Mouse (Mus musculus): ENCODE results near the gene Pik3r2. TPM values are rescaled to one million over a fixed set of nuclear protein-coding genes. Genes with fewer than 3 reads are reported as not detected.

Pik3r2 gene
- polyA plus RNA-seq, 1 experiment from 2014 or later = 102 TPM

DNA sequence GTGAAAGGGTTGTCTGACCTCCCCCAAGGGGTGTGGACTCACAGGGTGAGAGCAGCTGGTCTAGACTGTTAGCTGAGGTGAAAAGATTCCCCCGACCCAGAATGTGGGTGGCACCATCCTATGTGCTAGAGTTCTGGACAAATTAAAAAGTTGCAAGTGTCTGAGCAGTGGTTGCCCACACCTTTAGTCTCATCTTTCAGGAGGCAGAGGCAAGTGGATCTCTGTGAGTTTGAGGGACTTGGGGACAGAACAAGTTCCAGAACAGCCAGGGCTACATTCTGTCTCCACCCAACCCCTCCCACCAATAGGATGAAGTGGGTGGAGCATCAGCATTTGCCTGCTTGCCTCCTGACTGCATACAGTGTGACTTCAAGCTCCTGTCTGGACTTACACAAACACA is 14.4 kb downstream of the Pik3r2 start:
- Histone ChIP-seq H3K27ac (replicated peaks) (no peak overlapping the region), H3K27me3 (replicated peaks) (0 out of 2 replicates have a peak, but pooled peaks cover 4% of the 10 kb centered on the region), H3K4me3 (replicated peaks) (no peak overlapping the region), H3K9ac (replicated peaks) (no peak overlapping the region), H3K4me1 (peaks cover 52% of the 10 kb centered on the region), H3K36me3 (peaks cover 18% of the 10 kb centered on the region), H3K9me3 (replicated peaks) (no peaks in the 10 kb centered on the region), H3K4me2 (no peak overlapping the region)
- WGBS = 91% methylated on average over 1 of the region's 1 CpGs
- ATAC-seq (ENCODE audit: low FRiP score) = no peak

DNA sequence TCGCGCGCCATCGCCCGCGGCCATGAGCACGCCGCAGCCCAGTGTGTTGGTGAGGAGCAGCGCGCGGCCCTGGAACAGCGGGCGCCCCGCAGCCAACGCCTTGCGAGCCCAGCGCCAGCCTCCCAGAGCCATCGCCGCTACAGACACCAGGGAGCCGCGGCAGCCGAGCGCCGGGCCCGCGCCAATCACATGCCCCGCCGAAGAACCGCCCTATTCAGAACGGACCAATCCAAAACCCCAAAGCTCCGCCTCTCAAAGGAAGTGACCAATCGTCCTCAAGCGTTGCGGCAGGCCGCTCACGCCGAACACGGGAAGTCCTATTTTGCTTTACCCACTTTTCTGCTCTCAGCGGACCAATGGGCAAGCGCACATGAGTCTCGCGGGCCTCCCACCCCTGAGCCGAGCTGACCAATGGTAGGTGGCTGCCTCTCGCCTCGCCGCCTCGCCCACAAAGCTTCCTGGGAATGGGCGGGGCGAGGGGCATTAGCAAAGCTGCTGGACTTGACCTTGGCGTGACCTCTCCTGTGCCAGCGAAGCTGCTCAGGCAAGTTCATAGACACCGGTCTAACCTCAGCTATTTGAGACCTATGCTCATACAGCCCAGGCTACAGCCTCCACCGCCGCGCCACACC is 15.6 kb downstream of the Pik3r2 start, which contains the start of gene Mpv17l2:
Gene Mpv17l2 (minus strand): TSS at position 172 of the 632 bp plus-strand sequence.
- peaks cover 30% of the 10 kb centered on the region for H3K36me3 ChIP-seq
- H3K4me2 ChIP-seq = peak within 1 kb of the TSS; percentile 98
- H3K27me3 ChIP-seq (replicated peaks) = no peaks in the 10 kb centered on the region
- peak; percentile 95 for ATAC-seq (ENCODE audit: low FRiP score)
- WGBS = under 1% methylated on average over 50 of the region's 55 CpGs
- no peaks in the 10 kb centered on the region for H3K9me3 ChIP-seq (replicated peaks)
- peak within 1 kb of the TSS; percentile 75 for H3K4me3 ChIP-seq (replicated peaks)
- H3K4me1 ChIP-seq = peaks cover 52% of the 10 kb centered on the region
- peak within 1 kb of the TSS; percentile 86 for H3K27ac ChIP-seq (replicated peaks)
- H3K9ac ChIP-seq (replicated peaks) = peak within 1 kb of the TSS; percentile 84

DNA sequence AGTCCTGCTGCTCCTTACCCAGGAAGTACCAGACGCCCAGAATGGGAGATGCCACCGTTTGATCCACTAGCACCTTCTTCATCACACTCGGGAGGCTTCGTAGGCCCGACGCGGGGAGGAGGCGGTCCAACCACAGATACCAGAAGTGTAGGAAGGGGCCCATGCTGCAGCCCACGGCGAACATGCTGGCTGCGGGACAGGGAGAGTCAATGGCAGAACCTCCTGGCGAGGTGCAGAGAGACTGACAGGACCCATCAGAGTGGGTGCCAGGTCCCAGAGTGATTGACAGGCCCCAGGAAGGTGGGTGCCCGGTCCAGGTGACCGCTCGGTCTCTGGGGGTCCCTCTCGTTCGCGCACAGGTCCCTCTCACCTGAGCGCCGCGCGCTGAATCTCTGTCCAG is 16.2 kb downstream of the Pik3r2 start:
- Histone ChIP-seq H3K4me2 (peak overlapping the region; percentile 98), H3K9ac (replicated peaks) (peak overlapping the region; percentile 84), H3K27ac (replicated peaks) (peak overlapping the region; percentile 85), H3K27me3 (replicated peaks) (no peaks in the 10 kb centered on the region), H3K4me3 (replicated peaks) (peak overlapping the region; percentile 75), H3K9me3 (replicated peaks) (no peaks in the 10 kb centered on the region), H3K4me1 (peaks cover 54% of the 10 kb centered on the region), H3K36me3 (peaks cover 32% of the 10 kb centered on the region)
- no peak for ATAC-seq (ENCODE audit: low FRiP score)
- WGBS = under 1% methylated on average over 22 of the region's 22 CpGs

DNA sequence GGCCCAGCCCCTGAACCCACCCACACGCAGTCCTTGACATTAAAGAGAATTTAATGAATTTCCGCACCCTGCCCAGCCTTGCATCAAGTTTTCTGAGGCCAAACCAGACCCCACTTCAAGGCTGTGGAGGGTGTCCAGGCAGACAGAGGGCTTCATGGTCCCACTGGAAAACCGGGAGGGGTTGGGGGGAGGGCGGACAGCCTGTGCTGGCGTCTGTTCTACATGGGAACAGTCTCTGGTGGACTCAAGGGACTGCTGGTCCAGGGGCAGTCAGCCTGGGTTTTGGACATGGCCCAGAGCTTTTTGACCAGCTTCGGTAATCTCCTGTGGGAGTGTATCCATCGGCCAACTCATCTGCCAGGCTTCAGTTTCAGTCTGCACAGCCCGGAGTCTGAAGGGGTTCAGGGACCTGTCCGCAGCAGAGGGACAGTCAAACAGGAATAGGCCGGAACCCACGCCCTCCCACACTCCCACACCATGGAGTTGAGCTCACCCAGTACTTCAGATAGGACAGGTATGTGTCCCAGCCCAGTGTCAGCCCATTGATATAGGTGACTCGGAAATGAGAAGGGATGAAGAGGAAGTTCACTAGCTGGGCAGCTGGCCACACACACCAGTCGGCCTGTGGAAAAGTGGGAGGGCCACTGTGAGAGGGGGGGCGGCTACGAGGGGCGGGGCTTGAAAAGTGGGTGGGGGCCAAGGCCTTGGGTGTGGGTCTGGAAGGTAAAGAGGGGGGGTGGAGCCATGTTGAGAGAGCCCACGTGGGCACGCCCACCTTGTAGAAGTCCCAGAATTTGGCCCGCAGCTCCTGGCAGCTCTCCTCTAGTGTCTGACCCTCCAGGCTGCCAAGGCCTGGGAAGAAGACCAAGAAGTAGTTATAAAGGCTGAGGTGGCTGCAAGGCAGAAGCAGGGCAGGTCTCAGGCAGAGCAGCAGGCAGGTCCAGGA is 17.6 kb downstream of the Pik3r2 start:
- peak overlapping the region; percentile 98 for H3K4me2 ChIP-seq
- H3K36me3 ChIP-seq = peaks cover 32% of the 10 kb centered on the region
- WGBS = 66% methylated on average over 19 of the region's 19 CpGs
- no peaks in the 10 kb centered on the region for H3K27me3 ChIP-seq (replicated peaks)
- ATAC-seq (ENCODE audit: low FRiP score) = no peak
- no peaks in the 10 kb centered on the region for H3K9me3 ChIP-seq (replicated peaks)
- no peak overlapping the region for H3K4me3 ChIP-seq (replicated peaks)
- H3K4me1 ChIP-seq = peaks cover 59% of the 10 kb centered on the region
- peak overlapping the region; percentile 84; the same call in 1 of the 2 replicates for H3K9ac ChIP-seq (replicated peaks)
- no peak overlapping the region; the same call in 1 of the 2 replicates for H3K27ac ChIP-seq (replicated peaks)

DNA sequence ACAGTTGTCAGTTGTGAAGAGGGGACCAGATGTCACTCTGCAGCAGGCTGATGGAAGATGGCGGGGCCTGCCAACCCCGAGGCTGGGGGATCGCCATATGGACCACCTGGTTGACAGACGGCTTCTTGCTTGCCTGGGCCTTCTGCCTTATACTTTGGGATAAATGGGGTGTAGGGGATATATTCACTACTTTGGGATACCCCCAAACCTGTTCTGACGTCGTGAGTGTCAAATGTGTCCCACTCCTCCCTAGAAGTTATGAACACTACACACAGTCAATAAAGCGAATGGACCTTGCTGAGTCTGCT is 18.3 kb downstream of the Pik3r2 start:
- no peak overlapping the region for H3K27ac ChIP-seq (replicated peaks)
- no peak overlapping the region for H3K4me3 ChIP-seq (replicated peaks)
- no peaks in the 10 kb centered on the region for H3K9me3 ChIP-seq (replicated peaks)
- H3K9ac ChIP-seq (replicated peaks) = no peak overlapping the region
- H3K36me3 ChIP-seq = peaks cover 32% of the 10 kb centered on the region
- ATAC-seq (ENCODE audit: low FRiP score) = no peak
- WGBS = 76% methylated on average over 7 of the region's 7 CpGs
- H3K27me3 ChIP-seq (replicated peaks) = no peaks in the 10 kb centered on the region
- no peak overlapping the region for H3K4me2 ChIP-seq
- H3K4me1 ChIP-seq = peaks cover 62% of the 10 kb centered on the region

DNA sequence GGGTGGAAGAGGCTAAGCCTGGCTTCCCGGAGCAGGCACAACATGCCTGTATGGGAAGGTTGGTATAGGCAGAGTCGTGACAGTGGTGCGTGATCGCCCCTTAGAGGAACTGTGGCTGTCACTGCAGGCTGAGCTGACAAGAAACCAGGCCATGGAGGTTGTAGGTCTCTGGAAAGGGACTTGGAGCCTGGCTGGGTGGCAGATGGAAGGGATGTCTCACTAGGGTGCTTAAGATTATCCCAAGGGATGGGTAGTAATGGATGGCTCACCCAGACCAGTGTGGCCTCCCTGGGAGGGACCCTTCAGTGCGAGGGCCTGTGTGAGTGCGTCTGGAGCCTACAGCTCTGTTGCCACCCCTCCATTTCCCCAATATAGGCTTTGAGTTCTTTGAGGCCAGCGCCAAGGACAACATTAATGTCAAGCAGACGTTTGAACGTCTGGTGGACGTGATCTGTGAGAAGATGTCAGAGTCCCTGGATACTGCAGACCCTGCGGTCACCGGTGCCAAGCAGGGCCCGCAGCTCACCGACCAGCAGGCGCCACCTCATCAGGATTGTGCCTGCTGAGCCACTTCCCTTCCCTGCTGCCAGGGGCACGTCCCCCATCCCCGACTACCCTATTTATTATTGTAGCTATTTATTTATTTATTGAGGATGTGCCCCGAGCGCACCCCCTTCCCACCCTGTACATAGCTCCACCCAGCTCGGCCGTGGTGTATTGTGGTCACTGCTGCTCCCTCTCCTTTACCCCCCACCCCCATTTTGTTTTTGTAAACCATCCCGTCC is 18.8 kb downstream of the Pik3r2 start:
- peaks cover 32% of the 10 kb centered on the region for H3K36me3 ChIP-seq
- H3K4me2 ChIP-seq = no peak overlapping the region
- no peaks in the 10 kb centered on the region for H3K27me3 ChIP-seq (replicated peaks)
- H3K27ac ChIP-seq (replicated peaks) = 0 out of 2 replicates have a peak overlapping the region, but pooled peaks have one; percentile 19
- no peak for ATAC-seq (ENCODE audit: low FRiP score)
- WGBS = 61% methylated on average over 22 of the region's 22 CpGs
- H3K9me3 ChIP-seq (replicated peaks) = no peaks in the 10 kb centered on the region
- peaks cover 66% of the 10 kb centered on the region for H3K4me1 ChIP-seq
- H3K9ac ChIP-seq (replicated peaks) = peak overlapping the region; percentile 0; the same call in 1 of the 2 replicates
- H3K4me3 ChIP-seq (replicated peaks) = no peak overlapping the region

DNA sequence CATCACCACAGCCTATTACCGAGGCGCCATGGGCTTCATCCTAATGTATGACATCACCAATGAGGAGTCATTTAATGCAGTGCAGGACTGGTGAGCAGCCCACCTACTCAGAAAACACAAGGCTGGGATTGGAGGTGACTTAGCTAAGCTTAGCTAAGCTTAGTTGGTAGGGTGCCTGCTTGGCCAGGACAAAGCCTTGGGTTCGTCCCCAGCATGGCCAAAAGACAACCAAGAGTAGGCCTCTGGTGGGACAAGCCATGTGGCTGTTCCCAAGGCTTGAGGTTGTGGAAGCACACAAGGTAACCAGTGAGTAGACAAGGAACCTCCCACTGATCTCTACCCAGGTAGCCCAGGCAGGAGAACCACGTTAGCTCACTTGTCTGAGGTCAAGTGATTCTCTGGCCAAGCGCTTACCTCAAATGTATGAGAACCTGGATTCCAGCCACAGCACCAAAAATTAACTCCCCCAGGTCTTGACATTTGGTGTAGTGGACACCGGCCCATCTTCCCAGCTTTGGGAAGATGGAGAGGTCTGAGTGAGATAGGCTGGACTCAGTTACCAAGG is 20.0 kb downstream of the Pik3r2 start:
- H3K27me3 ChIP-seq (replicated peaks) = no peaks in the 10 kb centered on the region
- no peak overlapping the region for H3K9ac ChIP-seq (replicated peaks)
- 93% methylated on average over 6 of the region's 6 CpGs for WGBS
- peak overlapping the region; percentile 69; the same call in 1 of the 2 replicates for H3K4me3 ChIP-seq (replicated peaks)
- H3K4me2 ChIP-seq = no peak overlapping the region
- H3K9me3 ChIP-seq (replicated peaks) = no peaks in the 10 kb centered on the region
- H3K4me1 ChIP-seq = peaks cover 65% of the 10 kb centered on the region
- H3K27ac ChIP-seq (replicated peaks) = no peak overlapping the region
- H3K36me3 ChIP-seq = peaks cover 32% of the 10 kb centered on the region
- no peak for ATAC-seq (ENCODE audit: low FRiP score)

DNA sequence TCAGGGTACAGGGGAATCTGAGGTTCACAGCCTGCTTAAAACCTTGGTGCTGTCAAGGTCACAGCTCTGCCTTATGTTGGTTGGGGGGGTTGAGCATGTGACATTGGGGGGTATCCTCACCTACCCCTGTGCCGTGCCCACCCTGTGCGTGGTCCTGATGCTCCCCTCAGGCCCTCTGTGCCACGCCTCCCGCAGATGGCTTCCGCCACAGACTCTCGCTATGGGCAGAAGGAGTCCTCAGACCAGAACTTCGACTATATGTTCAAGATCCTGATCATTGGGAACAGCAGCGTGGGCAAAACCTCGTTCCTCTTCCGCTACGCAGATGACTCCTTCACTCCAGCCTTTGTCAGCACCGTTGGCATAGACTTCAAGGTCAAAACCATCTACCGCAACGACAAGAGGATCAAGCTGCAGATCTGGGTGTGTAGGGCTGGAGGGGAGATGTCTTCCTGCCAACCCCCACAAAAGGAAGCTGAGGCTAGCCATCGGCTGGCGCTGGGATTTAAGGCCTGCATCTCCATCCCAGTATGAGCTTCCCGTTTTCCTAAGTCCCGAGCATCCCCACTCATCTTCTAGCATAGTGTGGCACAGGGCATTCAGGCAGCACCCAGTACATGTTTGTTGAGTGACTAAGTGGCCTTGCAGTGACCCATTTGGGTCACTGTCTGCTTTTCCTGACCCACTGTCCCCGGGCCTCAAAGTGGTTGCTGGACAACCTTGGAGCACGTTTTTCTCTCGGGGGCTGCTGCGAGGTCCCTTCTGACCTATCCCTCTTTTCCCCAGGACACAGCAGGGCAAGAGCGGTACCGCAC is 20.6 kb downstream of the Pik3r2 start:
- 81% methylated on average over 24 of the region's 24 CpGs for WGBS
- peak overlapping the region; percentile 92 for H3K27ac ChIP-seq (replicated peaks)
- H3K36me3 ChIP-seq = peaks cover 32% of the 10 kb centered on the region
- no peaks in the 10 kb centered on the region for H3K9me3 ChIP-seq (replicated peaks)
- H3K4me1 ChIP-seq = peaks cover 59% of the 10 kb centered on the region
- peak overlapping the region; percentile 69 for H3K4me3 ChIP-seq (replicated peaks)
- ATAC-seq (ENCODE audit: low FRiP score) = no peak
- no peaks in the 10 kb centered on the region for H3K27me3 ChIP-seq (replicated peaks)
- peak overlapping the region; percentile 78 for H3K9ac ChIP-seq (replicated peaks)
- peak overlapping the region; percentile 73 for H3K4me2 ChIP-seq

DNA sequence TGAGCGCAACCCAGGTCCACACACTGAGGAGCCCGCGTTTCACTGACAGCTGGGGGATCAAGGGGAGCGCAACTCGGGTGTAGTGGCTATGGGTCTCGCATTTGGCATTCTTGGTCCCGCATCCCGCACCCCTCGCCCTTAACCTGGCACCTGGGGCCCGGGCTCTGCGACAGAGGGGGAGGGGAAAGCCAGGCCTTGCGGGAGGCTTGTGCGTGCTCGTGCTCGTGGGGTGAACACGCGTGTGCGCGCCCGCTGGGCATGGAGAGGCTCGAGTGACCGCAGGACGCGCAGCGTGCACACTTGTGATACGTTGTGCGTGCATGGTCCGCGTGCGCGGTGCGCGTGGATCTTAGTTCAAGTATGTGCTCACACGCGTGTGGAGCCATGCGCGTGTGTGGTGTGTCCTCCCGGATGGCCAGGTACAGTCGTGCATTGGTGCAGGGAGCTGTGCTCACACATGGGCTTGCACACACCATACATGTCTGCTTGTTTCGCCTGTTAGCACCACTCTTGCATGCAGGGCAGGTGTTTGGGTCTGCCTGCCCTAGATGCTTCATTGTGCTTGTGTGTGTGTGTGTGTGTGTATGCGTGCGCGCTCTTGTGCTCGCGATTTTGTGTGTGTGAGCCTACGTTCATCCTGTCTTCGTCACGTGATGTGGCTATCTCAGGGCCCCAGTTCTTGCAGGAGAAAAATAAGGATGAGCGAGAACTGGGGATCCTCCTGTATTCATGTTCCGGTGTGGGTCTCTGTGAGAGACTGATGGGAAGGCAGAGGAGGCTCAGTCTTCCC is 21.4 kb downstream of the Pik3r2 start:
- peak overlapping the region; percentile 73 for H3K4me2 ChIP-seq
- H3K4me1 ChIP-seq = peaks cover 54% of the 10 kb centered on the region
- H3K9ac ChIP-seq (replicated peaks) = peak overlapping the region; percentile 78
- peaks cover 32% of the 10 kb centered on the region for H3K36me3 ChIP-seq
- 0 out of 2 replicates have a peak, but pooled peaks cover under 1% of the 10 kb centered on the region for H3K27me3 ChIP-seq (replicated peaks)
- H3K9me3 ChIP-seq (replicated peaks) = no peaks in the 10 kb centered on the region
- H3K27ac ChIP-seq (replicated peaks) = peak overlapping the region; percentile 92
- peak overlapping the region; percentile 69 for H3K4me3 ChIP-seq (replicated peaks)
- ATAC-seq (ENCODE audit: low FRiP score) = peak; percentile 69
- 10% methylated on average over 50 of the region's 50 CpGs for WGBS
